Mouse (Mus musculus): ENCODE data around the gene Zfp143. TPM values are rescaled to one million over a fixed set of nuclear protein-coding genes. Genes with fewer than 3 reads are reported as not detected.
"Not testable (repeated sequence)": the region's sequence is repeated elsewhere in the genome, so short reads cannot be mapped to it uniquely, and the experiment has no call there.

Gene Zfp143
- polyA plus RNA-seq, 1 experiment: 42.7 TPM

GRCm38 (mm10) chr7:110121516-110122288 is 60.7 kb downstream of the Zfp143 start, which contains the start of gene Wee1:
Gene Wee1, plus strand, starts transcription at chr7:110122046.
- peaks cover 2% of the 10 kb centered on the region; the same call in 1 of the 2 replicates for H3K9me3 ChIP-seq (replicated peaks; ENCODE audit: control insufficient read depth, insufficient read depth, low read length, poor library complexity, severe bottlenecking)
- no peaks in the 10 kb centered on the region for H3K27me3 ChIP-seq (ENCODE audit: control insufficient read depth, insufficient read depth, low read length, poor library complexity, severe bottlenecking)
- no peaks in the 10 kb centered on the region for H3K4me1 ChIP-seq (ENCODE audit: control insufficient read depth, insufficient read depth, low read length)
- H3K36me3 ChIP-seq (ENCODE audit: control insufficient read depth, insufficient read depth, low read length, poor library complexity, severe bottlenecking): peaks cover 23% of the 10 kb centered on the region
- H3K4me3 ChIP-seq (ENCODE audit: low read depth, low read length): peak within 1 kb of the TSS; percentile 96
- H3K27ac ChIP-seq (ENCODE audit: insufficient read depth, low read length): peak within 1 kb of the TSS; percentile 10
- TF ChIP-seq EP300 (IDR thresholded peaks at IDR 0.05; ENCODE audit: insufficient read depth, low read depth, low read length) (0 out of 2 replicates have a peak, but pooled peaks have one; percentile 20), POLR2A (IDR thresholded peaks at IDR 0.05; ENCODE audit: insufficient read depth, low read length) (no peak)
- H3K9ac ChIP-seq (ENCODE audit: low read depth, poor library complexity, severe bottlenecking): peak within 1 kb of the TSS; percentile 88

GRCm38 (mm10) chr7:110122289-110122564 is 61.2 kb downstream of the Zfp143 start:
- Histone ChIP-seq H3K4me1 (ENCODE audit: control insufficient read depth, insufficient read depth, low read length) (no peaks in the 10 kb centered on the region), H3K36me3 (ENCODE audit: control insufficient read depth, insufficient read depth, low read length, poor library complexity, severe bottlenecking) (peaks cover 28% of the 10 kb centered on the region), H3K4me3 (ENCODE audit: low read depth, low read length) (peak overlapping the region; percentile 71), H3K9me3 (replicated peaks; ENCODE audit: control insufficient read depth, insufficient read depth, low read length, poor library complexity, severe bottlenecking) (peaks cover 2% of the 10 kb centered on the region; the same call in 1 of the 2 replicates), H3K27ac (ENCODE audit: insufficient read depth, low read length) (peak overlapping the region; percentile 10), H3K9ac (ENCODE audit: low read depth, poor library complexity, severe bottlenecking) (peak overlapping the region; percentile 88), H3K27me3 (ENCODE audit: control insufficient read depth, insufficient read depth, low read length, poor library complexity, severe bottlenecking) (no peaks in the 10 kb centered on the region)
- no peak for TF ChIP-seq CTCF (IDR thresholded peaks at IDR 0.05; ENCODE audit: low read depth, low read length)
- no peak for TF ChIP-seq EP300 (IDR thresholded peaks at IDR 0.05; ENCODE audit: insufficient read depth, low read depth, low read length)
- TF ChIP-seq POLR2A (IDR thresholded peaks at IDR 0.05; ENCODE audit: insufficient read depth, low read length): no peak

- Histone ChIP-seq H3K36me3 (ENCODE audit: control insufficient read depth, insufficient read depth, low read length, poor library complexity, severe bottlenecking) (peaks cover 33% of the 10 kb centered on the region), H3K27ac (ENCODE audit: insufficient read depth, low read length) (peak overlapping the region; percentile 10), H3K4me1 (ENCODE audit: control insufficient read depth, insufficient read depth, low read length) (no peaks in the 10 kb centered on the region), H3K9me3 (replicated peaks; ENCODE audit: control insufficient read depth, insufficient read depth, low read length, poor library complexity, severe bottlenecking) (peaks cover 2% of the 10 kb centered on the region; the same call in 1 of the 2 replicates), H3K4me3 (ENCODE audit: low read depth, low read length) (peak overlapping the region; percentile 71), H3K9ac (ENCODE audit: low read depth, poor library complexity, severe bottlenecking) (peak overlapping the region; percentile 88), H3K27me3 (ENCODE audit: control insufficient read depth, insufficient read depth, low read length, poor library complexity, severe bottlenecking) (no peaks in the 10 kb centered on the region)
- no peak for TF ChIP-seq EP300 (IDR thresholded peaks at IDR 0.05; ENCODE audit: insufficient read depth, low read depth, low read length)
- no peak for TF ChIP-seq POLR2A (IDR thresholded peaks at IDR 0.05; ENCODE audit: insufficient read depth, low read length)
- no peak for TF ChIP-seq CTCF (IDR thresholded peaks at IDR 0.05; ENCODE audit: low read depth, low read length)
Measured at GRCm38 (mm10) chr7:110122565-110123422, 61.8 kb downstream of the Zfp143 start.

GRCm38 (mm10) chr7:110123844-110124555 is 63.0 kb downstream of the Zfp143 start:
- Histone ChIP-seq H3K27me3 (ENCODE audit: control insufficient read depth, insufficient read depth, low read length, poor library complexity, severe bottlenecking) (no peaks in the 10 kb centered on the region), H3K36me3 (ENCODE audit: control insufficient read depth, insufficient read depth, low read length, poor library complexity, severe bottlenecking) (peaks cover 45% of the 10 kb centered on the region), H3K9ac (ENCODE audit: low read depth, poor library complexity, severe bottlenecking) (peak overlapping the region; percentile 88), H3K9me3 (replicated peaks; ENCODE audit: control insufficient read depth, insufficient read depth, low read length, poor library complexity, severe bottlenecking) (peaks cover 2% of the 10 kb centered on the region; the same call in 1 of the 2 replicates), H3K4me3 (ENCODE audit: low read depth, low read length) (peak overlapping the region; percentile 71), H3K4me1 (ENCODE audit: control insufficient read depth, insufficient read depth, low read length) (no peaks in the 10 kb centered on the region), H3K27ac (ENCODE audit: insufficient read depth, low read length) (peak overlapping the region; percentile 39; the same call in 1 of the 2 replicates)
- TF ChIP-seq CTCF (IDR thresholded peaks at IDR 0.05; ENCODE audit: low read depth, low read length) (no peak), EP300 (IDR thresholded peaks at IDR 0.05; ENCODE audit: insufficient read depth, low read depth, low read length) (no peak), POLR2A (IDR thresholded peaks at IDR 0.05; ENCODE audit: insufficient read depth, low read length) (no peak)

- TF ChIP-seq POLR2A (IDR thresholded peaks at IDR 0.05; ENCODE audit: insufficient read depth, low read length) (no peak), EP300 (IDR thresholded peaks at IDR 0.05; ENCODE audit: insufficient read depth, low read depth, low read length) (no peak), CTCF (IDR thresholded peaks at IDR 0.05; ENCODE audit: low read depth, low read length) (no peak)
- Histone ChIP-seq H3K27ac (ENCODE audit: insufficient read depth, low read length) (no peak overlapping the region), H3K9ac (ENCODE audit: low read depth, poor library complexity, severe bottlenecking) (no peak overlapping the region), H3K27me3 (ENCODE audit: control insufficient read depth, insufficient read depth, low read length, poor library complexity, severe bottlenecking) (no peaks in the 10 kb centered on the region), H3K4me3 (ENCODE audit: low read depth, low read length) (no peak overlapping the region), H3K9me3 (replicated peaks; ENCODE audit: control insufficient read depth, insufficient read depth, low read length, poor library complexity, severe bottlenecking) (peaks cover 2% of the 10 kb centered on the region; the same call in 1 of the 2 replicates), H3K36me3 (ENCODE audit: control insufficient read depth, insufficient read depth, low read length, poor library complexity, severe bottlenecking) (peaks cover 86% of the 10 kb centered on the region), H3K4me1 (ENCODE audit: control insufficient read depth, insufficient read depth, low read length) (no peaks in the 10 kb centered on the region)
Measured at GRCm38 (mm10) chr7:110128566-110128965, 67.5 kb downstream of the Zfp143 start.

- H3K27ac ChIP-seq (ENCODE audit: insufficient read depth, low read length); H3K9ac ChIP-seq (ENCODE audit: low read depth, poor library complexity, severe bottlenecking); H3K4me3 ChIP-seq (ENCODE audit: low read depth, low read length); H3K27me3 ChIP-seq (ENCODE audit: control insufficient read depth, insufficient read depth, low read length, poor library complexity, severe bottlenecking); H3K9me3 ChIP-seq (replicated peaks; ENCODE audit: control insufficient read depth, insufficient read depth, low read length, poor library complexity, severe bottlenecking); H3K4me1 ChIP-seq (ENCODE audit: control insufficient read depth, insufficient read depth, low read length): not testable (repeated sequence)
- H3K36me3 ChIP-seq (ENCODE audit: control insufficient read depth, insufficient read depth, low read length, poor library complexity, severe bottlenecking): peaks cover 91% of the 10 kb centered on the region
Measured at GRCm38 (mm10) chr7:110132272-110132671, 71.3 kb downstream of the Zfp143 start.

Data from ES-Bruce4 (cell line).